Mouse (Mus musculus): ENCODE data around the gene Crtc3. TPM values are rescaled to one million over a fixed set of nuclear protein-coding genes. Genes with fewer than 3 reads are reported as not detected.

Gene Crtc3
- polyA plus RNA-seq, 1 experiment from 2014 or later = 15.5 TPM

DNA sequence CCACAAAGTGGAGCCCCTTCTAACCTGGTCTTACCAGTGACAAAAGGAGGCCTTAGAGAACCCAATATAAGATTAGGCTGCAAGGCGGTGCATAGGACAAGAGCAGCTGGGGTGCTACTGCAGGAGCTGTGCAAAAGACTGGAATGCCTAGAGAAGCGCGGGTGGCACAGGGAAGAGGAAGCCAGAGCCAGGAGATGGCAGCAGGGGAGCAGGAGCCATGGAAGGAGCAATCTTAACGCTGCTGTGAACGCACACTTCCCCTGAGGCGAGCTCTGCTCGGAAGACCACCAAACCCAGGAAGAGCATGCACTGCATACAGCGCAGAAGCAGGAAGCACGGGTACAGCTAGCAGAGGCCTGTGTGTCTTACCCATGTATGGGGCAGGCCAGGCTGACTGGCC is 72.6 kb downstream of the Crtc3 start:
- H3K27ac ChIP-seq (ENCODE audit: low read depth, low read length) = no peak overlapping the region
- no peak overlapping the region for H3K4me2 ChIP-seq (ENCODE audit: low read depth, low read length, severe bottlenecking)
- H3K27me3 ChIP-seq (ENCODE audit: control insufficient read depth, insufficient read depth, low read length) = no peaks in the 10 kb centered on the region
- WGBS = 80% methylated on average over 9 of the region's 9 CpGs
- H3K36me3 ChIP-seq (ENCODE audit: control insufficient read depth, insufficient read depth, low read length) = no peaks in the 10 kb centered on the region
- no peak for ATAC-seq (replicated peaks; ENCODE audit: low FRiP score)
- no peak overlapping the region for H3K4me3 ChIP-seq (ENCODE audit: low read depth, low read length)
- H3K9ac ChIP-seq (ENCODE audit: low read length) = no peak overlapping the region
- no peak for DNase-seq (ENCODE audit: low spot score)
- H3K4me1 ChIP-seq (replicated peaks; ENCODE audit: control insufficient read depth, insufficient read depth, low read length) = no peaks in the 10 kb centered on the region
- H3K9me3 ChIP-seq (ENCODE audit: control insufficient read depth, low read length) = no peaks in the 10 kb centered on the region

DNA sequence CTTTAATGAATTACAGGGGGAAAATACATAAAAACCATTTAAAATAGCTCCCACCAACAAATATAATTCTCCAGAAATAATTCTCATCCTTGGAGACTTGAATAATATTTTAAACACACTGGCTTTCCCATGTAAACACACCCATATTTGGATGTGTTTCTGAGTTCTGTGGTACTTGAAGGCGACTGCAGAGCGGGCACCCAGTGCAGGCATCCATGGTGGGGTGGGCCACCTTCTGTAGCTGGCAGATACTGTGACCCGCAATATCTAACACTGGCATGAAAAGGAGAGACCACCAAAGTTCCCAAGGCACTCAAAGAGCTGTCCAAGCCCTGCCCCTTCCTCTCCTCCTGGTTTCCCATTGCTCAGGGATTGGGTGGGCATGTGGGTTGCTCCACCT is 74.6 kb downstream of the Crtc3 start:
- Histone ChIP-seq H3K4me3 (ENCODE audit: low read depth, low read length) (no peak overlapping the region), H3K4me2 (ENCODE audit: low read depth, low read length, severe bottlenecking) (no peak overlapping the region), H3K27me3 (ENCODE audit: control insufficient read depth, insufficient read depth, low read length) (no peaks in the 10 kb centered on the region), H3K4me1 (replicated peaks; ENCODE audit: control insufficient read depth, insufficient read depth, low read length) (no peaks in the 10 kb centered on the region), H3K27ac (ENCODE audit: low read depth, low read length) (no peak overlapping the region), H3K36me3 (ENCODE audit: control insufficient read depth, insufficient read depth, low read length) (no peaks in the 10 kb centered on the region), H3K9ac (ENCODE audit: low read length) (no peak overlapping the region), H3K9me3 (ENCODE audit: control insufficient read depth, low read length) (no peaks in the 10 kb centered on the region)
- WGBS = 93% methylated on average over 3 of the region's 3 CpGs
- DNase-seq (ENCODE audit: low spot score) = no peak
- no peak for ATAC-seq (replicated peaks; ENCODE audit: low FRiP score)

DNA sequence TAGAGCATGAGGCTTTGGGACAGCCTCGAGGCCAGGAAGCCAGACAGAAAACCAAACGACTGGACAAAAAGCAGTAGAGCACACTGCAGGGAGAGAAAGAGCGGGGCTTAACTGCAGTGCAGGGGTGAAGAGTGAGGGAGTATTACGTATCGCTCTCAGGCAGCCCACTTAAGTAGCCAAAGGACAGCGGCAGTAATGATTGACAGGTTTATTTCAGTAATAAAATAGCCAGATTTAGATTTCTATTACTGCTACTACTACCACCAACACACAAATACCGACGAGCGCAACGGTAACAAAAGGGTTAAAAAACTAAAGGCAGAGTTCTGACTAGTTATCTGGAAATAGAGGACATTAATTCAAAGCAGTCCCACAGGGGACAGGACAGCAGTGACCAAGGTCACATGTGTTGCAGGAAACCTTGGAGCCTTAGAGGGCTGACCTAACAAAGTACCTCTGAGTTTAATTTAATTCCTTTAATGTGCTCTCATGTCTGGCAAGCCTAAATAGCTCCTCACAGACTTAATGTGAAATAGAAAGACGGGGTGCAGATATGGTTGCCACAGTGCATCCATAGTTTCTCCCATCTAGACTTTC is 76.4 kb downstream of the Crtc3 start:
- no peak overlapping the region for H3K4me2 ChIP-seq (ENCODE audit: low read depth, low read length, severe bottlenecking)
- DNase-seq (ENCODE audit: low spot score) (no peak), ATAC-seq (replicated peaks; ENCODE audit: low FRiP score) (no peak)
- WGBS = 68% methylated on average over 11 of the region's 11 CpGs
- no peak overlapping the region for H3K4me3 ChIP-seq (ENCODE audit: low read depth, low read length)
- no peaks in the 10 kb centered on the region for H3K9me3 ChIP-seq (ENCODE audit: control insufficient read depth, low read length)
- H3K4me1 ChIP-seq (replicated peaks; ENCODE audit: control insufficient read depth, insufficient read depth, low read length) = no peaks in the 10 kb centered on the region
- H3K9ac ChIP-seq (ENCODE audit: low read length) = no peak overlapping the region
- H3K36me3 ChIP-seq (ENCODE audit: control insufficient read depth, insufficient read depth, low read length) = no peaks in the 10 kb centered on the region
- H3K27ac ChIP-seq (ENCODE audit: low read depth, low read length) = no peak overlapping the region
- no peaks in the 10 kb centered on the region for H3K27me3 ChIP-seq (ENCODE audit: control insufficient read depth, insufficient read depth, low read length)

DNA sequence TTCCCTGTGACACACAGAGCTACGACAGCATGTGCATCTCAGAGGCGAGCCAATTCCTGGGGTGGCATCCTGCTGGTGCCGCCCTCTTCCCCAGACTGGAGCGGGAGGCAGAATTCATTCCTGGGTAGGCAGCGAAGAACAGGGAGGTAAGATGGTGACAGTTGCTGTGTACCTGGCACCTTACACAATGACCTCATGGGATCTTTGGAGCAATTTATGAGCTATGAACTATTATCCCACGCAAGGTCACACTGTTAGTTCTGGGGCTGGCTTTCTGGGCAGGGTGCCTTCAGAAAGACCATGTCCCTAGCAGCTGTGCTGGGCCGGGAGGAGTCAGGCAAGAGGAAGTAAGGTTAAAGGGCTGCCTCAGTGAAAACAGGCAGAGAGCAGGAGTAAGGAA is 77.0 kb downstream of the Crtc3 start:
- no peak overlapping the region for H3K27ac ChIP-seq (ENCODE audit: low read depth, low read length)
- ATAC-seq (replicated peaks; ENCODE audit: low FRiP score) (no peak), DNase-seq (ENCODE audit: low spot score) (no peak)
- H3K9me3 ChIP-seq (ENCODE audit: control insufficient read depth, low read length) = no peaks in the 10 kb centered on the region
- H3K4me3 ChIP-seq (ENCODE audit: low read depth, low read length) = no peak overlapping the region
- 76% methylated on average over 7 of the region's 7 CpGs for WGBS
- H3K9ac ChIP-seq (ENCODE audit: low read length) = no peak overlapping the region
- no peak overlapping the region for H3K4me2 ChIP-seq (ENCODE audit: low read depth, low read length, severe bottlenecking)
- H3K36me3 ChIP-seq (ENCODE audit: control insufficient read depth, insufficient read depth, low read length) = no peaks in the 10 kb centered on the region
- no peaks in the 10 kb centered on the region for H3K27me3 ChIP-seq (ENCODE audit: control insufficient read depth, insufficient read depth, low read length)
- H3K4me1 ChIP-seq (replicated peaks; ENCODE audit: control insufficient read depth, insufficient read depth, low read length) = no peaks in the 10 kb centered on the region

DNA sequence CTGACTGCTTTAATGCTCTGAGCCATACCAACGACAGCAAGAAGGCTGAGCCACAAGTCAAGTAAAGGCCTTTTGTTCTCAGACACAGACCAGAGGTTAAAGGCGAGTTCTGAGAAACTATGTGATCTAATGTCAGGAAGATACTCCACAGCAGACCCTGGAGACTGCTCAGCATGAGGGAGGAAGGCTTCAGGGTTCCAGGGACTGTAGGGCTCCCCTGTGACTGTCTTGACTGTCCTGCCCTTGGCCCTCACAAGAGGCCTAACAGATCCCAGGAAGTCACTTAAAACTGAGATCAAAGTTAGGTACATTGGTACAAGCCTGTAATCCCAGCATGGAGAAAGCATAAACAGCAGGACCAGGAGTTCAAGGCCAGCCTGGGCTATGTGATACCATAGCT is 81.2 kb downstream of the Crtc3 start:
- DNase-seq (ENCODE audit: low spot score) = no peak
- H3K36me3 ChIP-seq (ENCODE audit: control insufficient read depth, insufficient read depth, low read length) = no peaks in the 10 kb centered on the region
- WGBS = 50% methylated on average over 2 of the region's 2 CpGs
- no peak overlapping the region for H3K4me2 ChIP-seq (ENCODE audit: low read depth, low read length, severe bottlenecking)
- H3K4me1 ChIP-seq (replicated peaks; ENCODE audit: control insufficient read depth, insufficient read depth, low read length) = no peaks in the 10 kb centered on the region; the same call in 1 of the 2 replicates
- no peak overlapping the region for H3K4me3 ChIP-seq (ENCODE audit: low read depth, low read length)
- ATAC-seq (replicated peaks; ENCODE audit: low FRiP score) = no peak
- no peak overlapping the region for H3K9ac ChIP-seq (ENCODE audit: low read length)
- no peak overlapping the region for H3K27ac ChIP-seq (ENCODE audit: low read depth, low read length)
- H3K9me3 ChIP-seq (ENCODE audit: control insufficient read depth, low read length) = no peaks in the 10 kb centered on the region
- no peaks in the 10 kb centered on the region for H3K27me3 ChIP-seq (ENCODE audit: control insufficient read depth, insufficient read depth, low read length)

DNA sequence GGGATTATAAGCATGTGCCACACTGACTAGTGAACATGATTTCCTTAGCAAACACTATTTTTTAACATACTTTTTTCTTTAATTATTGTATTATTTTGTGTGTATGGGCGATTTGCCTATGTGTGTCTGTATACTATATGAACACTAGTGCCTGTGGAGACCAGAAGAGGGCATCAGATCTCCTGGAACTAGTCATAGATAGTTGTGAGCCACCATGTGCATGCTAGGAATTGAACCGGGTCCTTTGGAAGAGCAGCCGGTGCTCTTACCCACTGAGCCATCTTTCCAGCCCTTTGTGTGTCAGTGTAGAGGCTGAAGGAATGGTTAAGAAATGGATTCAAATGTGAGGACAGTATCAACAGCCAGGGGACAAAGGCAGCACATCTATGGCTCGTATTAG is 82.2 kb downstream of the Crtc3 start:
- ATAC-seq (replicated peaks; ENCODE audit: low FRiP score) = no peak
- no peak overlapping the region for H3K4me2 ChIP-seq (ENCODE audit: low read depth, low read length, severe bottlenecking)
- no peaks in the 10 kb centered on the region for H3K36me3 ChIP-seq (ENCODE audit: control insufficient read depth, insufficient read depth, low read length)
- H3K9me3 ChIP-seq (ENCODE audit: control insufficient read depth, low read length) = no peaks in the 10 kb centered on the region
- WGBS = 84% methylated on average over 4 of the region's 4 CpGs
- H3K27me3 ChIP-seq (ENCODE audit: control insufficient read depth, insufficient read depth, low read length) = no peaks in the 10 kb centered on the region
- no peak overlapping the region for H3K4me3 ChIP-seq (ENCODE audit: low read depth, low read length)
- H3K4me1 ChIP-seq (replicated peaks; ENCODE audit: control insufficient read depth, insufficient read depth, low read length) = no peaks in the 10 kb centered on the region; the same call in 1 of the 2 replicates
- H3K27ac ChIP-seq (ENCODE audit: low read depth, low read length) = no peak overlapping the region
- H3K9ac ChIP-seq (ENCODE audit: low read length) = no peak overlapping the region
- no peak for DNase-seq (ENCODE audit: low spot score)

DNA sequence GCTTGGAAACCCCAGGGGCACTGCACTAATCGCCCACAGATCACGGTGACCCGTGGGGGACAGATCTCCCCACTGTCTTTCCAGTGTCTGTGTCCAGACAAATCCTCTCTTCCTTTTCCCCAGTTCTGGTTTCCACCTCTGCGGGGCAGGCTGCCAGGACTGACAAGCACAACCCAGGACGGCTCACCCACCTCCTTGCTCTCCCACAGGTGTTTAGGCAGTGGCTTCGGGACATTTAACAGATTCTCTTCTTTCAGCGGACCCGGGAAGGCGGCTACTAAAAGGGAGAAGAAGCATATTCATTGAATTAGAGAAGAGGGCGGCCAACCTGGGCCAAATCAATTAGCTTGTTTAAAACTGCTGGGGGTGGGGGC is 83.1 kb downstream of the Crtc3 start:
- no peak for ATAC-seq (replicated peaks; ENCODE audit: low FRiP score)
- no peak overlapping the region for H3K4me2 ChIP-seq (ENCODE audit: low read depth, low read length, severe bottlenecking)
- no peak overlapping the region for H3K4me3 ChIP-seq (ENCODE audit: low read depth, low read length)
- no peaks in the 10 kb centered on the region for H3K36me3 ChIP-seq (ENCODE audit: control insufficient read depth, insufficient read depth, low read length)
- no peak overlapping the region for H3K27ac ChIP-seq (ENCODE audit: low read depth, low read length)
- no peaks in the 10 kb centered on the region for H3K27me3 ChIP-seq (ENCODE audit: control insufficient read depth, insufficient read depth, low read length)
- no peak for DNase-seq (ENCODE audit: low spot score)
- no peak overlapping the region for H3K9ac ChIP-seq (ENCODE audit: low read length)
- no peaks in the 10 kb centered on the region; the same call in 1 of the 2 replicates for H3K4me1 ChIP-seq (replicated peaks; ENCODE audit: control insufficient read depth, insufficient read depth, low read length)
- no peaks in the 10 kb centered on the region for H3K9me3 ChIP-seq (ENCODE audit: control insufficient read depth, low read length)
- WGBS = 8% methylated on average over 10 of the region's 10 CpGs

DNA sequence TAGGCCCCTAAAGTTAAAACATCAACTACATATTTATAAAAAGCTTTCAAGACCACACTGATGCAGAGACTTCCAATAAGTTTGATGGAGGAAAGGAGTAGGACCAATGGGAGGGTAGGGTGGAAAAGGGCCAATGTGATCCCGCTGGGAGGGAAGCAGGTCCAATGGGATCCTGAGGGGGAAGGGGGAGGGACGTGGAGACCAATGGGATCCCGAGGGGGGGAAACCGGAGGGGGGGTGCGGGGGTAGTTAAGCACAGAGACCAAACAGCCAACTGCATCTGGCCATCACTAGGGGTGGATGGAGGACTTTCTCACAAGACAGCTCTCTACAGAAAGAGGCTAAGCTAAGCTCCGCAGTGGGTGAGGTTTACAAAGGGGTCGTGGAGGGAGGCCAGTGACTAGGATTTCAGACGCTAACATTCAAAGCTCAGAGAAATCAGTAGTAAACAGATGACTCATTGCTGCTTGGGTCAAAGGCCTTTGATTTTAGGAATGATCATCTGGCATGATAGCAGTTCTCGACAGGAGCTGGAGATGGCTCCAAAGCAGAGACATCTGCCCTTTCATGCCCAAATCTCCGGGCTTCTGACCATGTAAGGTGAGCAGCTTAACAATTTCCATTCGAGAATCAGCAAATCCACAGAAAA is 83.6 kb downstream of the Crtc3 start:
- no peak overlapping the region for H3K4me2 ChIP-seq (ENCODE audit: low read depth, low read length, severe bottlenecking)
- H3K27ac ChIP-seq (ENCODE audit: low read depth, low read length) = no peak overlapping the region
- DNase-seq (ENCODE audit: low spot score) = no peak

DNA sequence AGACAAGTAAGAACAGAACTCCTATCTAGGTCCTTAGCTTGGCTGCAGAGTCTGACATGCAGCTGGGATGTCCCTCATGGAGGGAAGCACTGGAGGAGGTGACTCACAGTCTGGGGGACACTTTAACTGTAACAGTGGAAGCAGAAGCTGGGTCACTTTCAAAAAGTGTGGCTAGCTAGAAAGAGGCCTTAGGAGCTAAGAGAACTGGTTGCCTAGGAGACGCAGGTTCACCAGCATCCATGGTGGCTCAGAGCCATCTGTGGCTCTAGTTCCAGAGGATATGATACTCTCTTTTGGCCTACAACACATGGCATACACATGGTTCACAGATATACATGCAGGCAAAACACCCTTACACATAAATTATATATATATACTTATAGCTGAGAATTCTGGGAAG is 86.1 kb downstream of the Crtc3 start:
- no peak overlapping the region for H3K9ac ChIP-seq (ENCODE audit: low read length)
- H3K27me3 ChIP-seq (ENCODE audit: control insufficient read depth, insufficient read depth, low read length) = no peaks in the 10 kb centered on the region
- no peak overlapping the region for H3K27ac ChIP-seq (ENCODE audit: low read depth, low read length)
- DNase-seq (ENCODE audit: low spot score) (no peak), ATAC-seq (replicated peaks; ENCODE audit: low FRiP score) (no peak)
- H3K9me3 ChIP-seq (ENCODE audit: control insufficient read depth, low read length) = no peaks in the 10 kb centered on the region
- no peak overlapping the region for H3K4me3 ChIP-seq (ENCODE audit: low read depth, low read length)
- no peaks in the 10 kb centered on the region; the same call in 1 of the 2 replicates for H3K4me1 ChIP-seq (replicated peaks; ENCODE audit: control insufficient read depth, insufficient read depth, low read length)
- no peak overlapping the region for H3K4me2 ChIP-seq (ENCODE audit: low read depth, low read length, severe bottlenecking)
- WGBS = 93% methylated on average over 1 of the region's 1 CpGs
- H3K36me3 ChIP-seq (ENCODE audit: control insufficient read depth, insufficient read depth, low read length) = no peaks in the 10 kb centered on the region

More for the DNA sequence above, 83.6 kb downstream of the Crtc3 start:
- Histone ChIP-seq H3K9me3 (ENCODE audit: control insufficient read depth, low read length) (no peaks in the 10 kb centered on the region), H3K9ac (ENCODE audit: low read length) (no peak overlapping the region), H3K4me3 (ENCODE audit: low read depth, low read length) (no peak overlapping the region), H3K27me3 (ENCODE audit: control insufficient read depth, insufficient read depth, low read length) (no peaks in the 10 kb centered on the region), H3K36me3 (ENCODE audit: control insufficient read depth, insufficient read depth, low read length) (no peaks in the 10 kb centered on the region), H3K4me1 (replicated peaks; ENCODE audit: control insufficient read depth, insufficient read depth, low read length) (no peaks in the 10 kb centered on the region; the same call in 1 of the 2 replicates)
- no peak for ATAC-seq (replicated peaks; ENCODE audit: low FRiP score)
- 27% methylated on average over 11 of the region's 11 CpGs for WGBS

Data from forebrain, embryonic 11.5 days (tissue).